Mouse (Mus musculus) urinary bladder, postnatal 25 days (tissue): Measurements from ENCODE around the gene Nme1.

Experiments
- DNase-seq: peaks from one replicate; pipeline ENCODE4 v3.0.0; 2022; ENCODE audit warnings: low spot score

Gene Nme1

DNA sequence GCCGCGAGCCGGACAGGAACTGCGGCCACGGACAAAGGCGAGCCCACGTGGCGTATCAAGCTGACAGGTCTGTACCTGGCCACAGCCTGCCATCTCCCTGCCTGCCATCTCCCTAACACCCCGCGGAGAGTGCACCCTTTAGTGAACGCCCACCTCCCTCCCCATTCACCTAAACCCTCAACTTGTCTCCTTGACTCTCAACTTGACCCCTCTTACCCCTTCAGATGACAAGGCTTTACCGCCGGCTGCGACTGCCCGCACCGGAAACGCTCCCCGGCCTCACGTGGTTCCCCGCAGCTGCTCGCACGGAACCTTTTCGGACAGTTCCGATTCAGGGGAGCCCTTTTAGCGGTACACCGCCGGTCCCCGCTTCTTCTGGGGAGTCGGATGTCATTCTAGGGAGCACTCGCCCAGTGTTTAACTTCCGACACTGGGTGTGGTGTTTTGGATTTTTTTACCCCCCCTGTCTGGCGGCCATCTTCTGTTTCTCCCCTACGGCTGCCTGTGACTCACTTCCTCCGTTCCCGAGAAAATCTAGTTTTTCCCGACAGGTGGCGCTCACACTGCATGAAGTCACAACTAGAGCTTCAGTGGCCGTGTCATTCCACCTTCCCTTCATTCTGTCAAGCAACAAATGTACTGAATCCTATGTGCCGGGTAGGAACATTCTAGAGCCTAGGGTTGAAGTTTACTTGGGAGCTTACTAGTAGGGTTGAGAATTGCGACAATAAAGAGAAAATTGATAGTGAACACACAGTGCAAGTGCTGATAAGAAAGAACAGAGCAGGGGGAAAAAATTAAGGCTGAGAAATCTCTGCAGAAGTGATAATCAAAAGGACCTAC, at the start of gene Nme1, which contains the start of gene Gm20390:
Gene Nme1 (minus strand): TSS at position 517 of the 843 bp plus-strand sequence.
Gene Gm20390 (minus strand): TSS at position 289 of the 843 bp plus-strand sequence.
- peak; percentile 96 for DNase-seq

DNA sequence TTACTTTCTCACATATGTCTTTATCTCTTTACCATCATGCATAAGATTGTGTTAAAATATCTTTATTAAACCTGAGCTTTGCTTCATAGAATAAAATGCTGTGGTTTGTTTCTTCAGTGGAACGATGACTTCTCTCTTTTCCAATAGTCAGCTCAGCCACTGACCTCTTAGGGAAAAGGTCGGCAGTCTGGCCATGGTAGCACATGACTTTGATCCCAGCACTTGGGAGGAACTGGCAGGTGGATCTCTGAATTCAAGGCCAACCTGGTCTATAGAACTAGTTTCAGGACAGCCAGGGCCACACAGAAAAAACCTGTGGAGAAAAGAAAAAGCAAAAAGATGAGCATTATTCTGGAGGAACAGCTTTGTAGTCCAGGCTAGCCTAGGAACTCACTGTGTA, 35.0 kb upstream of the Nme1 start:
- DNase-seq = no peak

DNA sequence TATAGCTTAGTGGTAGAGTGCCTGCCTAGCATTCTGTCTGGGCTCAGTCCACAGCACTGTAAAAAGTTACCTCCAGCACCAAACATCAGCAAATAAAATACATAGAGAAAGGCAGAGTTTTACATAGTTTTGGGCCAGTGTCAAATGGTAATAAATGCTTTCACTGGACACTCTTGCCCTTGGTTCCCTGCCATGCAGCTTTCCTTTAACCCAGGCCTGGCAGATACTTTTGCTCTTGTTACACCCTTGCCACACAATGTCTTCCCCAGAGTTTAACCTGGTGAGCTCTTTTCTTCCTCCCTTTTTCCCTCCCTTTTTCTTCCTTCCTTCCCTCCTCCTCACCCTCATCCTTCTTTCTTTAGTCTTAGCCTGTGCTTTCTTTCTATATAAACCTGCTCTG, 31.0 kb upstream of the Nme1 start:
- DNase-seq = no peak

DNA sequence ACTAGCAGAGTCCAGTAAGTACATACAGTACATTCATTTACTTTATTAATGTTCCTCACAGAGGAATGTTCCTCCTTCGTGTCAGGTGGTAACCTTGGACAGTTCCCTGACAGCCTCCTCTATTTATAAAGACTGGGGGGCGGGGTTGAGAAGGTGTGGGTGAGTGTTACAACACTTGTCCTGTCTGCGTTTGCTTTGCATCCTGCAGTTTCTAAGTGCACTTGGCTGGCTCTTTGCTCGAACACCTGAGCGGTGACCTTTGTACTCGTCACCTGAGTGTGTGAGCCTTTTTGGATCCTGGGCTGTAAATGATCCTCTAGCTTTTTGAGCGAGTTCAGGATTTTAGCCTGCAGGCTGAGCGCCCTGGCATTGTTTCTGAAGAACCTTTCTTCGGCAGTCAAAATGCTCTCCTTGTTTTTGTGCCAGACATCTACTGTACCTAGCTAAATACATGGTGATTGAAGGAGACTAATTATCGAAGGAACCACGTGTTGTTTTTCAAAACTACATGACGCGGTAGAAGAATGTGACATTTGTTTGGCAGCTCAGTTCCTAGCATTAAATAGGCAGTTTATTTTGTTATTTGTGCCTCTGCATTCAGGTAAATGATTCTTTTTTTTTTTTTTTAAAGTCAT, 28.9 kb upstream of the Nme1 start:
- DNase-seq = peak; percentile 17

DNA sequence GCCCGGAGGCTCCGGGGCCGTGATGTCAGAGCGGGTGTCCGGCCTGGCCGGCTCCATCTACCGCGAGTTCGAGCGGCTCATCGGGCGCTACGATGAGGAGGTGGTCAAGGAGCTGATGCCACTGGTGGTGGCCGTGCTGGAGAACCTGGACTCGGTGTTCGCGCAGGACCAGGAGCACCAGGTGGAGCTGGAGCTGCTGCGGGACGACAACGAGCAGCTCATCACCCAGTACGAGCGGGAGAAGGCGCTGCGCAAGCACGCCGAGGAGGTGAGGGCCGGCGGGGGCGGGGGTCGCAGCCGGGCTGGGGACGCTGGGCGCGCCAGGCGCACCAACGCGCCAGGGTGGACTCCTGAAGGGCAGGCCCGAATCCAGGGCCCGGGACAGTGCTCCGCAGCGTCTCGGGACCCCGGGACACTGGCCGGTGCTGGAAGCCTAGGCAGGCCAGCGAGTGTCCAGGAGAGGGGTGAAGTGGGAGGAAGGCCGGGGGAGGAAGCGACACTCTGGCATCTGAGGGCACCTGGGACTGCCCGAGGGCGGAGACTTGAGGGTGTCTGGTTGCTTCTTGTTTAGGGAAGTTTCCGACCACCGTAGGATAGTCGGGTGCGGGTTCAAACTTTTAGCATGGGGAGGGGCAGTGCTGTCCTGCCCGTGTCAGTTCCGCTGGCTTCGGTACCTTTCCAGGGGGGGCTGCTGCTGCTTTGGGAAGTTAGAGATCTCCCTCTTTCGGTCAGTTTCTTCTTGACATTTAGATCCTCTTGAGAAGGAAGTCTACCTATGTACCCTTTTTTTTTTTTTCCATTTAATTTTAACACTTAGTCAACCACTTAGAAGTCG, 28.2 kb upstream of the Nme1 start:
- DNase-seq = peak; percentile 31

DNA sequence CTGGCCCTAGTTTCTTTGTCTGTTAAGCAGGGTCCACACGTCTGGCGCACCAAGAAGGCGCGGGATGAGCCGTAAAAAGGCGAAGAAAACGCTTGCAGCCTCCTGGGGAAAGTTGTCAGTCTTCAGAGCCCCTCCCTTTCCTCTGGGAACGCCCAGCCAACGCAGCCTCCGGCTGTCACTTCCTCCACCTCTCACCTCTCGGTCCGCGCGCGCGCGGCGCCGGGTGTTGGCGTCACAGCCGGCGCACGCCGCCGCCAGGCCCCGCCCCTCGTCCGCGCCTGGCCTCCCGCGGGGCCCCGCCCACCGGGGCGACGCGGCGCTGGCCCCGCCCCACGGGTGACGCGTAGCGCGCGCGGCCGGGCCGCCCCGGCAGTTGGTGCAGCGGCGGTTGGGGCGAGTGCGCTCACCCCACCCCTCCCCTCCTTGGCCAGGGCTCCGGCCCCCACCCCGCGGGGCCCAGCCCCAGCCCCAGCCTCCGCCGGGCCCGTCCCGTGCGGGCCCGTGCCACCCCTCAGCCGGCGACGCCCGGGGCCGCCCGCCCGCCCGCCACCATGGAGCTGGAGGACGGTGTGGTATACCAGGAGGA, 27.5 kb upstream of the Nme1 start, which contains the start of gene Spag9:
Gene Spag9 (plus strand): TSS at position 372 of the 586 bp plus-strand sequence.
- peak; percentile 91 for DNase-seq

DNA sequence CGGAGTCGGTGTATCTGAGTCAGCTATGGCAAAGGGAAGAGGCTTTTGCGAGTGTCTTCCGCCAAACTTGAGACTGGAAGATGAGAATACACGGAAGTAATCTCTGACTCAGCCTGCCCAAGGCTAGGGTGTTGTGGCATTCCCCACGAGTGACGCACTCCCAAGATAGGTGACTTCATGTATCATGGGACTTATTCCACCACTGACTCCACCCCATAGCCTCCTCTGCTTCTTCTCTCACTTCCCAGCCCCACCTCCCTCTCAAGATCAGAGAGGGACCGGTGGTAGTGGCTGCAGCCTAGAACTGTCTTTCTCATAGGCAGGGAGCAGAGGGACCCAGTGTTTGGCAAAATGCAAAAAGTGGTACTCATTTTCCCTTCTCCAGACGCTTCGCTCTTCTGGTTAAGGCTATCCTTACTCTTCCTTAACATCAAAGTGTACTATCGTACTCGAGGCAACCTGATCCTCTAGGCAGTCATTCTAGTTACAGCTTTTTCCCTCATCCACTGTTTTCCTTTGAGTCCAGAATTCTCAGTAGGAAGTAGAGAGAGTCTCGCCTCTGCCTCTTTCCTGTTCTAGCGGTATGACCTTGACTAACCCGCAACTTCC, 26.9 kb upstream of the Nme1 start:
- peak; percentile 65 for DNase-seq

DNA sequence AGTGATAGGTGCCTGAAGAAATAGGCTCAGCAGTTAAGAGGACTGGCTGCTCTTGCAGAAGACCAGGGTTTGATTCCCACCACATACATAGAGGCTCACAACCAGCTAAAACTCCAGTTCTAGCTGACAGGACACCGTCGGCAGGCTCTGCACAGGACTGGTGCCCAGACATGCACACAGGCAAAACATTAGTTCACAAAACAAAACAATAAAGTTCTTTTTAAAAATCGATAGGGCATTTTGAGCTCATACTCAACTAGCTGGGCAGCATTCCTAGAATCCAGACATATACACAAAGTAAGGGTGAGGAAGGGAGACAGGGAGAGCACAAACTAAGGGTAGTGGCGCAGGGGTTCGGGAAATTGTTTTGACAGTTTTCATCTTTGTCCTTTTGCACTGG, 26.2 kb upstream of the Nme1 start:
- DNase-seq = peak; percentile 9

DNA sequence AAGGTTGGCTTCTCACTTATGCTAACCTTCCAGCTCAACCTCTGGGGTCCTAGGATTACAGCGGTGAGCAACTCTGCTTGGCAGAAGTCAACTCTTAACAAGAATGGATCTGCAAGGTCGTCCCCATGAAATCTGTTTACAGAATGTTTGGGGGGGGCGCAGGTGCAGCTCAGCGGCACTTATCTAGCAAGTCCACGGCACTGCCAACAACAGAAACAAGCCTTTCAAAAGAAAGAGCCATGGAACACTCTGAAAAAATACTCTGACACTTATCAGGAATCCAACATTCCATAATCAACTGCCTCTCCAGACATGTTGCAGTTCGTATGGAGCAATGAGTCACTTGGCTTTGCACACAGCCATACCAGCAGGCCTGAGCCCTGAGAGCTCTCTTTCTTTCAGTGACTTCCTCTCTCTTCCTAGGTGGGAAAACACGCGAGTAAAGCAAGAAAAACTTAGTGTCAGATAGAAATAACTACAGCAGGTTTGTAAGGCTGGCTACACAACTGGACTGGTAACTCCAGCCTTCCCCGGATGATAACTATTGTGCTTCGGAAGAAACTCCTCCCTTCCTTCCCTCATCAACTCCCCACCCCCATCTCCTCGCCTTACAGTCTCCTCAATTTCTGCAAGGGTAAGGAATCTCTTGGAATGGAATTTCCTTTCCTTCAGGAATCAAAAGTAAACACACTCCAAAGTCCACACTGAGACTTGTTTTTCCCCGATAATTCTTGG, 20.2 kb upstream of the Nme1 start:
- no peak for DNase-seq

DNA sequence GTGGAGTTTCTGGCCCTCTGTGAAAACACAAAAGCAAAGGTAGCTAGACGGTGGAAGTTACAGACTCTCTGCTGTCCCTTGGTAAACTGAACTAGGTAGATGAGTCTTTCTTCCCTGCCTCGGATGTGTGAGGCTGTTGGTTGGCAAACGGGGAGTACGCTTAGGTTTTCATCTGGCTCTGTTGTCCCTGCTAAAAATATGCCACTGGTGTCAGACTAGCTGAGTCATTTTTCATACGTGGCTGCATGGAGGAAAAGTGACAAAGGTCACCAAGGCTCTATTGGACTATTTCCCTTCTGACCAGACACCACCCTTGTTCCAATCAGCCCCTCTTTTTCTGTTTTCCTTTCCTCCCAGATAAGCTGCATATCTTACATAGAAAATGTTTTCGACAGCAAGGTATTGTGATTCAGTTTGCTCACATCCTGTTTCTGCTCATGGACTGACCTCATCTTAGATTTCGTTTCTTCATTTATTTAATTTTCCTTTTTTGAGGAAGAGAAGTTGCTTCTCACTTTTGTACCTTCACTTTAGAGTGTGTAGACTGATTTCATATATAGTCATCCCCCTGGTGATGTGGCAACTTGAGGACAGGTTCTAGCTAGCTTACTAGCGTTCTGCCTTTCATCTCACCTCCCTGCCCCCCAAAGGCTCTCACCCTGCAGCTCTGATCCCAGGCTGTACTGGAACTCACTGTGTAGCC, 19.5 kb upstream of the Nme1 start:
- no peak for DNase-seq

DNA sequence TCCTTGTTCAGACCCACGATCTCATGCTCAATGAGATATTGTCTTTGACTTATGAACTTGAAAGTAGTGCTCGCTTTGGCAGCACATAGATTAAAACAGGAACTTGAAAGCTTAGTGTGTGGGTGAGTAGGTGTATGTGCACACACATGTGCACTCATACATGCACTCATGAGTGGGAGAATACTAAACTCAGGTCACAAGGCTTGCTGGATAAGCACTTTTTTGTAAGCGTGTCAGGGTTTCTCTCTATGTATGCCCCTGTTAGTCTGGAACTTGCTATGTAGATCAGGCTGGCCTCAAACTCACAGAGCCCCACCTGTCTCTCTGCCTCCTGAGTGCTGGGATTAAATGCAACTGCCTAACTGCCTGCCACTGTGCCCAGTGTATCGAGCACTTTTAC, 18.7 kb upstream of the Nme1 start:
- DNase-seq = no peak

DNA sequence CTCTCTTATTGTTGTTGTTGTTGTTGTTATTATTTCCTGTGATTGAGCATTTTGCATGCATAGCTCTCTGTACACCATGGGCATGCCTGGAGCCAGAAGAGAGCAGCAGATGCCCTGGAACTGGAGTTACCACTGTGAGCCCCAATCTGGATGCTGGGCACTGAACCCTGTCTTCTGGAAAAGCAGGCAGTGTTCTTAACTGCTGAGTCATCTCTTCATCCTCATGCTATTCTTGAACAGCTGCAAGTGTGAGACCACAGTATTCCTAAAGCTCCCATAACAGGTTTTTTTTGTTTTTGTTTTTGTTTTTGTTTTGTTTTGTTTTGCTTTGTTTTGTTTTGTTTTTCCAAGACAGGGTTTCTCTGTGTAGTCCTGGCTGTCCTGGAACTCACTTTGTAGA, 18.0 kb upstream of the Nme1 start:
- no peak for DNase-seq

DNA sequence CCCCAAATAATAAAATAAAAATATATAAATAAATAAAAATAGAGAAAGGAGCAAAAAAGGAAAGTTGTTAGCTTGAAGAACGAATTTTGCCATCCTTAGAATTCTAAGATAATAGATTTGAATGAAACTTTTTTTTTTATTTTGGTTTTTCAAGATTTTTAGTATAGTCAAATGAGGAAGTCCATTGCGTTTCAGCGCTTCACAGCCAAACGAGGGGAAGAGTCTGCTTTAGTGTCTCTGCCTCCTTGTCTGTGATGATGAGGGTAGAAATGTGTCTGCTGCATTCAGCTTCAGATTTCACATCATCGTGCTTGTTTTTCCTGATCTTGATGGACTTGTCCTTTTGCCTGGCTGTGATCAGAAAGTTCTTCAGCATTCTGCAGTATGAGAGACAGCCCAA, 16.9 kb upstream of the Nme1 start:
- no peak for DNase-seq

DNA sequence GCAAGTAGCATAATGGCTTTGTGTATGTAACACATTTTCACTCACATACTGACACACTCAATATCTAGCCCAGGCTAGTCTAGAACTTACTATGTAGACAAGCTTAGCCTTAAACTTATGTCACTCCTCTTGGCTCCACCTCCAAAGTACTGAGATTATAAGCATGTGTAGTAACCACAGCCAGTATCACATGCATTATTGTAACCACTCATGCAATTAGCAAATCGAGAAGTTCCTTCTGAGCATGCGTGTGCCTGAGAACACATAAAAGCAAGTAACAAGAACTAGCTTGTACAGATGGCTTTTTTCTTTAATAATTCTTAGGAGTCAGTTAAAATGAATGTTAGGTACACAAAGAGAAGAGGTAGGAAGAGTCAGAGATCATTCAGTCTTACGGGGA, 16.3 kb upstream of the Nme1 start:
- DNase-seq = no peak

DNA sequence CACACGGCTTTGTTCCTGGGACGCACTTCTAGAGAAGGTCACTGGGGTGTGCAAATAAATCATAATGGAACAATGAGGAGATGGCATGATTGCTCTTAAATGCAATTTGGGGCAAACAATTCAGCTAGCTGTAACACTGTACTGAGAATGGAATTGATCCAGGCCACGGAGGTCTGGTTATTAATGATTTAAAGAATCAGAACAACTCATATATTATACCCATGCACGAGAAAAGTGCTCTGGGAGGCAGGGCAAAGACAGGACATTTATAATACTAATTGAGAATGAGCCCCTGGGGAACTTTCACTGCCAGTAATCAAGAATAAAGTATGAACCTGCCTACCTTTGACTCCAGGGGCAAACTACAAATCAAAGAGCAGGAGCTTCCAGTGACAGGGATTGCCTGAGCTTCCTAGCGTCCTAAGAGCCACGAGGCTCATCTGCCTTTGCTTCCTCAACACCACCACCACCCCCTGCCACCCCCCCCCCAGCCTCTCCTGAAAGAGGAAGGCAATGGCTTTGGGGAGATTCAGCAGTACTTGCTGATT, 11.3 kb upstream of the Nme1 start:
- DNase-seq = no peak

DNA sequence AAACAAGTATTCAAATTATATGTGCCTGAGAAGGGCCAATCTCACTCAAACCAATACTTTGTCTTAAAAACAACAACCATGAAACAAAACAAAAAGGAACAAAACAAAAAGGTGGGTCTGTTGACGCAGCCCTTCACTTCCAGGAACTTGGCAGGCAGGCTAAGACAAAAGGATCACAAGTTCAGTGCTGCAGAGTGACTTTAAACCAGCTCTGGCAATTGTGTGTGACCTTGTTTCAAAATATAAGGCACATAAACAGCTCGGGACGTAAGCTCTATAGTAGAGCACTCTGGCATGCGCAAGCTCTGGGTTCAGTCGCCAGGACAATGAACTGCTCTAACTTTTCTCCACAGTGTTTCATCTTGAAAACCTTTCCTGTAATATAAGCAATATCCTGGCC, 4.6 kb upstream of the Nme1 start:
- no peak for DNase-seq

DNA sequence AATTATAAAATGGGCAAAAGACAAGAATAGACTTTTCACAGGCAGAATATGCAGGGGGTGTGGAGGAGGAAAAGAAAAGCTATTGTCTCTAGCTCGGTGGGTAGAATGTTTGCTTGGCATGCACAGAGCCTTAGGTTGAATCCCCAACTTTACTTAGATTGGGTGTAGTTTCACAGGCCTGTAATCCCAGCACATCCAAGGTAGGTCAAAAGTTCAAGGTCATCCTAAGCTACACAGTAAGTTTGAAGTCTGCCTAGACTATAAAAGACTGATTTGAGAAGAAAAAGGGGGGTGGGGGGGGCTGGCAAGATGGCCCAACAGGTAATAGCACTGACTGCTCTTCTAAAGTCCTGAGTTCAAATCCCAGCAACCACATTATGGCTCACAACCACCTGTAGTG, 1.5 kb upstream of the Nme1 start:
- DNase-seq = no peak

DNA sequence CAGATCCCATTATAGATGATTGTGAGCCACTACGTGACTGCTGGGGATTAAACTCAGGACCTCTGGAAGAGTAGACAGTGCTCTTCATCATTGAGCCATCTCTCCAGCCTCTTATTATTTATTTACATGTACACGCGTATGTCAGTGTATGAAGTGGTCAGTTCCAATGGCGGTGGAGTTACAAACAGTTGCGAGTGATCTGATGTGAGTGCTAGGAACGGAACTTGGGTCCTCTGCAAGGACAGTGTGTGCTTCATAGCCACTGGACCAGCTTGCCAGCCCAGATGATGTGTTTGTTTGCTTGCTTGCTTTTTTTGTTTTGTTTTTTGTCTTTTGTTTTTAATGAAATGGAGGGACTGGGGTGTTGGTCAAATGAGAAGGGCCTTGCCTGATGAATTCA, 850 bp upstream of the Nme1 start:
- no peak for DNase-seq

DNA sequence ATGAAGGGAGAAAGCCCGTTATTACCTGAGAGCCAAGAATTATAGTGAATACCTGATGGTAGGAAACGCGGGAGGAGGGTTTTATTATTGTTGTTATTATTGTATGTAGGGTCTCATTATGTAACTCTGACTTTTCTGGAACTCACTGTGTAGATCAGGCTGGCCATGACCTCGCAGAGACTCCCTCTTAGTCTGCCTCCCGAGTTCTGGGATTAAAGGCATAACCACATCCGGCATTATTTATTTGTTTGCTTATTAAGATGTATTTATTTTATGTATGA, 467 bp upstream of the Nme1 start:
- DNase-seq = no peak

DNA sequence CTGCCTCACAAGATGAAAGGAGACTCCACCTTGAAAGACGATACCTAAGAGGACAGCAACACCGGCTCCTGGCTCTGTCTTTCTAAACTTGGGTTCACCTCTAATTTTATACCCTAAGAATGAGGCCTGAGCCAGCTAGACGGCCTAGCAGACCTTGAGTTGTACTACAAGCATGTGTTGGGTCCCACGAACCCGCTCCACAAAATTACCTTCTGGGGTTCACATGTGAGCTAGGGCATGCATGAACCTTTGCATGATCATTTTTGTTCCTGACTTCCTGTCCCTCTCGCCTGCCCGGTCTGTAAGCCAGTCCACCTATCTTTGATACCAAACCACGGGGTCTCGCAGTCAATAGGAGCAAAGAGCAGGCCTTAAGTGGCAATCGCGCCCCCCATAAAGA, 940 bp downstream of the Nme1 start:
- no peak for DNase-seq
